Mouse (Mus musculus): ENCODE results near the gene Islr2.

DNA sequence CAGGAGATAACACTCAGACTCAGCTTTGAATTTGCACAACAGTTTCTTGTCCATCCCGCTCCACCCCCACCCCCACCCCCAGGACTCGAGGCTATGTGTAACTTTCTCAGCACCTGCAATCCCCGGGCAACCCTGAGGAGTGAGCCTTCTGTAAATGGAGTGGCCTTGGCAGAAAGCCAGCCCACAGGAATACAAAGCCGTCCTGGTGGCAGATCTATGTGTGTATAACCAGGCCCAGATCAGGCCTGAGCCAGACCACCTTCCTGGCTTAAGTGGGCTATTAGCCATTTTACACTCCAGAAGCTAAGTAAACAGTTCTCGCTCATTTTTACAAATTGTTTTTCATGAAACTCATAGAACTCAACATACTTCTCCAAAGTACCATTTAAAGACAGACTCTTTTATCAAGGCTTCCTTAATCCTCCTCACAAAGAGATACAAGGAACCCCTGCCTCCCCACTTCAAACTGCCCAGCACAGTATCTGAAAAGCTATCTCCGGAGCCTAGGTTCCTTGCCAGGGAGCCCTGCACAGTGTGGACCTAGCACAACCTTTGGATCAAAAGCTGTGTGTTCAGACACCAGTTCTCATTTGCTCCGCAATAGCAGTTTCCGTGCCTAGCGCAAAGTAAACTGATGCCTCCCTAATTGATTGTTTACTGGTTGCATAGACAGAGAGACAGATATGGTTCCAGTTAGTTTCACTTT lies 37.8 kb upstream of the Islr2 start:
- no peak for TF ChIP-seq CTCF (IDR thresholded peaks at IDR 0.05; ENCODE audit: insufficient read depth, low read depth, low read length)
- TF ChIP-seq POLR2A (IDR thresholded peaks at IDR 0.05; ENCODE audit: insufficient read depth, low read depth, low read length), result no peak
